Mouse (Mus musculus): ENCODE measurements around the gene Nlrp2.

GRCm38 (mm10) chr7:5327511-5327910 is 23.3 kb downstream of the Nlrp2 start:
- TF ChIP-seq POLR2A (IDR thresholded peaks at IDR 0.05; ENCODE audit: borderline replicate concordance, extremely low read depth, insufficient read depth, insufficient read length, poor library complexity, severe bottlenecking) (no peak), CTCF (IDR thresholded peaks at IDR 0.05; ENCODE audit: borderline replicate concordance, extremely low read depth, insufficient read depth, insufficient read length) (no peak)
